Mouse (Mus musculus): Measurements from ENCODE around the gene Lrmda. TPM values are rescaled to one million over a fixed set of nuclear protein-coding genes. Genes with fewer than 3 reads are reported as not detected.

Gene Lrmda
- polyA plus RNA-seq, 1 experiment = 0.51 TPM

- Histone ChIP-seq H3K4me3 (ENCODE audit: control insufficient read depth, insufficient read depth, low read length) (no peak overlapping the region), H3K27me3 (ENCODE audit: control insufficient read depth, insufficient read depth, low read length) (no peaks in the 10 kb centered on the region), H3K4me1 (replicated peaks; ENCODE audit: control insufficient read depth, insufficient read depth, low read length) (no peaks in the 10 kb centered on the region), H3K27ac (ENCODE audit: control insufficient read depth, insufficient read depth, low read length) (no peak overlapping the region), H3K36me3 (ENCODE audit: control insufficient read depth, insufficient read depth, low read length) (no peaks in the 10 kb centered on the region)
- TF ChIP-seq CTCF (IDR thresholded peaks at IDR 0.05; ENCODE audit: borderline replicate concordance, control insufficient read depth, extremely low read depth, insufficient read depth, low read length, poor library complexity) (no peak), POLR2A (IDR thresholded peaks at IDR 0.05; ENCODE audit: control insufficient read depth, extremely low read depth, insufficient read depth, low read length, poor library complexity) (no peak)
- DNase-seq = no peak
- 97% methylated on average over 6 of the region's 6 CpGs for WGBS
Observed at GRCm38 (mm10) chr14:22048900-22049199, 29.3 kb downstream of the Lrmda start.

- no peaks in the 10 kb centered on the region for H3K36me3 ChIP-seq (ENCODE audit: control insufficient read depth, insufficient read depth, low read length)
- H3K27ac ChIP-seq (ENCODE audit: control insufficient read depth, insufficient read depth, low read length) = no peak overlapping the region
- TF ChIP-seq CTCF (IDR thresholded peaks at IDR 0.05; ENCODE audit: borderline replicate concordance, control insufficient read depth, extremely low read depth, insufficient read depth, low read length, poor library complexity) = no peak
- TF ChIP-seq POLR2A (IDR thresholded peaks at IDR 0.05; ENCODE audit: control insufficient read depth, extremely low read depth, insufficient read depth, low read length, poor library complexity) = no peak
- DNase-seq = no peak
- no peaks in the 10 kb centered on the region for H3K27me3 ChIP-seq (ENCODE audit: control insufficient read depth, insufficient read depth, low read length)
- H3K4me1 ChIP-seq (replicated peaks; ENCODE audit: control insufficient read depth, insufficient read depth, low read length) = no peaks in the 10 kb centered on the region
- H3K4me3 ChIP-seq (ENCODE audit: control insufficient read depth, insufficient read depth, low read length) = no peak overlapping the region
- WGBS = 81% methylated on average over 1 of the region's 1 CpGs
Observed at GRCm38 (mm10) chr14:22049282-22049681, 29.8 kb downstream of the Lrmda start.

GRCm38 (mm10) chr14:22051941-22052664 lies 32.6 kb downstream of the Lrmda start:
- no peaks in the 10 kb centered on the region for H3K4me1 ChIP-seq (replicated peaks; ENCODE audit: control insufficient read depth, insufficient read depth, low read length)
- no peaks in the 10 kb centered on the region for H3K27me3 ChIP-seq (ENCODE audit: control insufficient read depth, insufficient read depth, low read length)
- TF ChIP-seq CTCF (IDR thresholded peaks at IDR 0.05; ENCODE audit: borderline replicate concordance, control insufficient read depth, extremely low read depth, insufficient read depth, low read length, poor library complexity) (no peak), POLR2A (IDR thresholded peaks at IDR 0.05; ENCODE audit: control insufficient read depth, extremely low read depth, insufficient read depth, low read length, poor library complexity) (no peak)
- H3K27ac ChIP-seq (ENCODE audit: control insufficient read depth, insufficient read depth, low read length) = no peak overlapping the region
- 89% methylated on average over 14 of the region's 14 CpGs for WGBS
- H3K4me3 ChIP-seq (ENCODE audit: control insufficient read depth, insufficient read depth, low read length) = no peak overlapping the region
- H3K36me3 ChIP-seq (ENCODE audit: control insufficient read depth, insufficient read depth, low read length) = no peaks in the 10 kb centered on the region
- DNase-seq = no peak

- H3K27me3 ChIP-seq (ENCODE audit: control insufficient read depth, insufficient read depth, low read length) = no peaks in the 10 kb centered on the region
- no peak overlapping the region for H3K4me3 ChIP-seq (ENCODE audit: control insufficient read depth, insufficient read depth, low read length)
- TF ChIP-seq POLR2A (IDR thresholded peaks at IDR 0.05; ENCODE audit: control insufficient read depth, extremely low read depth, insufficient read depth, low read length, poor library complexity) (no peak), CTCF (IDR thresholded peaks at IDR 0.05; ENCODE audit: borderline replicate concordance, control insufficient read depth, extremely low read depth, insufficient read depth, low read length, poor library complexity) (no peak)
- H3K27ac ChIP-seq (ENCODE audit: control insufficient read depth, insufficient read depth, low read length) = no peak overlapping the region
- H3K36me3 ChIP-seq (ENCODE audit: control insufficient read depth, insufficient read depth, low read length) = no peaks in the 10 kb centered on the region
- no peaks in the 10 kb centered on the region for H3K4me1 ChIP-seq (replicated peaks; ENCODE audit: control insufficient read depth, insufficient read depth, low read length)
- no peak for DNase-seq
- 94% methylated on average over 8 of the region's 8 CpGs for WGBS
Observed at GRCm38 (mm10) chr14:22055630-22056029, 36.1 kb downstream of the Lrmda start.

GRCm38 (mm10) chr14:22056246-22056645 lies 36.7 kb downstream of the Lrmda start:
- no peaks in the 10 kb centered on the region for H3K27me3 ChIP-seq (ENCODE audit: control insufficient read depth, insufficient read depth, low read length)
- no peak overlapping the region for H3K4me3 ChIP-seq (ENCODE audit: control insufficient read depth, insufficient read depth, low read length)
- DNase-seq = no peak
- 95% methylated on average over 4 of the region's 4 CpGs for WGBS
- H3K27ac ChIP-seq (ENCODE audit: control insufficient read depth, insufficient read depth, low read length) = no peak overlapping the region
- no peaks in the 10 kb centered on the region for H3K36me3 ChIP-seq (ENCODE audit: control insufficient read depth, insufficient read depth, low read length)
- H3K4me1 ChIP-seq (replicated peaks; ENCODE audit: control insufficient read depth, insufficient read depth, low read length) = no peaks in the 10 kb centered on the region
- no peak for TF ChIP-seq POLR2A (IDR thresholded peaks at IDR 0.05; ENCODE audit: control insufficient read depth, extremely low read depth, insufficient read depth, low read length, poor library complexity)
- TF ChIP-seq CTCF (IDR thresholded peaks at IDR 0.05; ENCODE audit: borderline replicate concordance, control insufficient read depth, extremely low read depth, insufficient read depth, low read length, poor library complexity) = no peak

- no peak overlapping the region for H3K27ac ChIP-seq (ENCODE audit: control insufficient read depth, insufficient read depth, low read length)
- no peak for DNase-seq
- no peaks in the 10 kb centered on the region for H3K36me3 ChIP-seq (ENCODE audit: control insufficient read depth, insufficient read depth, low read length)
- WGBS = 74% methylated on average over 1 of the region's 1 CpGs
- TF ChIP-seq POLR2A (IDR thresholded peaks at IDR 0.05; ENCODE audit: control insufficient read depth, extremely low read depth, insufficient read depth, low read length, poor library complexity) (no peak), CTCF (IDR thresholded peaks at IDR 0.05; ENCODE audit: borderline replicate concordance, control insufficient read depth, extremely low read depth, insufficient read depth, low read length, poor library complexity) (no peak)
- H3K4me1 ChIP-seq (replicated peaks; ENCODE audit: control insufficient read depth, insufficient read depth, low read length) = no peaks in the 10 kb centered on the region
- H3K4me3 ChIP-seq (ENCODE audit: control insufficient read depth, insufficient read depth, low read length) = no peak overlapping the region
- H3K27me3 ChIP-seq (ENCODE audit: control insufficient read depth, insufficient read depth, low read length) = no peaks in the 10 kb centered on the region
Observed at GRCm38 (mm10) chr14:22058729-22059128, 39.2 kb downstream of the Lrmda start.
